Mouse (Mus musculus): Measurements from ENCODE around the gene Rab11fip3. TPM values are rescaled to one million over a fixed set of nuclear protein-coding genes. Genes with fewer than 3 reads are reported as not detected.
"Not testable (repeated sequence)": the region's sequence is repeated elsewhere in the genome, so short reads cannot be mapped to it uniquely, and the experiment has no call there.

Rab11fip3 gene
- total RNA-seq (2021), result 10 to 100 TPM; 30.6 to 30.7 TPM
- long read RNA-seq, experiment 1, full-length matches to known transcripts, result 25 of 37 reads
- long read RNA-seq, experiment 1, partial matches to known transcripts, result 5 of 37 reads
- long read RNA-seq, experiment 1, other reads (novel, unspliced or antisense), result 7 of 37 reads
- long read RNA-seq, experiment 2, full-length matches to known transcripts, result 8 of 14 reads
- long read RNA-seq, experiment 2, partial matches to known transcripts, result 3 of 14 reads
- long read RNA-seq, experiment 2, other reads (novel, unspliced or antisense), result 3 of 14 reads

- peak; percentile 87 to 88 for DNase-seq
Observed at GRCm38 (mm10) chr17:26068831-26069739, at the start of gene Rab11fip3. TSS of gene Rab11fip3 (minus strand) at chr17:26069555.

- DNase-seq, result no peak
Observed at GRCm38 (mm10) chr17:26116503-26117258, 47.3 kb upstream of the Rab11fip3 start.

DNA sequence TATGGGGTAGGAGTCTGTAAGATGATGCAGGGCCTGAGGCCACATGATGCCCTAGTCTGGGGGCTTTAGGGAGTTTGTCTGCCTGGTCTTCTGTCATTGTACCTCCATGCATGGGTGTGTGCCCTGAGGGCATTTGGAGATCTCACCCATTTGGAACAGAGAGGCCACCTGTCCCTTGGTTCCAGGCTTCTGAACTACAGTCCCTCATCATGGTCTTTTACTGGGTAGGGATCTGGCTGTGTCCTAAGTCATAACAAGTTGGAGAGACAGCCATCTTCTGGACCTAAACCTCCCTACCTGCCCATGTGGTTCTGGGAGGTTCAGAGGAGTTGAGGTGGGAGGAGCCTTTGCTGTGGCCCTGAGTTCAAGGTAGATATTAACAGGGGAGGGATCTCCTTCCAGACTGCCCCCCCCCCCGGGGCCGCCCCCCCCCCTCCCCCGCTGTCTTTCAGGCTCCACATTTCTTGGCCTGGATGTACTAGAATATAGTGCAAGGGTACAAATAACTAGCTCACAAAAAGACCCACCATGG, 46.7 kb upstream of the Rab11fip3 start:
- DNase-seq, result no peak

DNA sequence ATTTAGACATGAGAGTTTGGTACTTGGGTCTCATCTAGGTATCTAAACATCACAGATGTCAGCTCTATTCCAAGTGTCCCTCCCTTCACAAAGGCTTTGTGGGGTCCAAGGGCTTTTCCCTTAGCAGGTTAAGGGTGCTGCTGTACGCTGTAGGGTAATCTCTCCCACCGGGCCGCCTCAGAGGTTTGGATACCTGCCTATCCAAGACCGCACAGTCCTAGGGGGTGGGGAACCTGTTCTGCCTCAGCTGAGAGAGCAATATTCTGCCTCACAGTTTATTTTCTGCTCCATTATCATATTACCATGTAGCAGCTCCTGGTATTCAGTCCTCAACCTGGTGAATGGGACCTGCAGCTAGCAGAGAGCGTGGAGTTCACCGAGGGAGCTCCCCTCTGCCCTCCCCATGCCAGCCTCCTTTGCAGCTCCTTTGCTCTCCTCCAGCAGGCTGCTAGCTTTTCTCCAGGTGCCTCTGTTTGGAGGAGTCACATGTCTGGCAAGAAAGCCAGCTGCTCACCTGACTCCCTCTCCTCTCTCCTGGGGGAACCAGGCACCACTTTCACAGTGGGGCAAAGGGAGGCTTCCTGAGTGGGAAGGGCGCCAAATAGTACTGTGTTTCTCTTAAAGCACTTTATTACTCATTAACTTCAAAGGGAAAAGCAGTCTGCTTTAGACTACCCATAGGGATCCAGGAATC, 46.0 kb upstream of the Rab11fip3 start:
- no peak for DNase-seq

DNA sequence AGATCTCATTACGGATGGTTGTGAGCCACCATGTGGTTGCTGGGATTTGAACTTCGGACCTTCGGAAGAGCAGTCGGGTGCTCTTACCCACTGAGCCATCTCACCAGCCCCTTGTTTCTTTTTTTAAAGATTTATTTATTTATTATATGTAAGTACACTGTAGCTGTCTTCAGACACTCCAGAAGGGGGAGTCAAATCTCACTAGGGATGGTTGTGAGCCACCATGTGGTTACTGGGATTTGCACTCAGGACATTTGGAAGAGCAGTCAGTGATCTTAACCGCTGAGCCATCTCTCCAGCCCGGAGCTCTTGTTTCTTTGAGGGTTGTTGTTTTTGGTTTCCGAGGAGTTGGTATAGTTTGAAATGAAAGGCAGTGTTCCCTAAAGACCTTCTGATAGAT, 45.1 kb upstream of the Rab11fip3 start:
- not testable (repeated sequence) for DNase-seq

- no peak for DNase-seq
Observed at GRCm38 (mm10) chr17:26114061-26114460, 44.7 kb upstream of the Rab11fip3 start.

DNA sequence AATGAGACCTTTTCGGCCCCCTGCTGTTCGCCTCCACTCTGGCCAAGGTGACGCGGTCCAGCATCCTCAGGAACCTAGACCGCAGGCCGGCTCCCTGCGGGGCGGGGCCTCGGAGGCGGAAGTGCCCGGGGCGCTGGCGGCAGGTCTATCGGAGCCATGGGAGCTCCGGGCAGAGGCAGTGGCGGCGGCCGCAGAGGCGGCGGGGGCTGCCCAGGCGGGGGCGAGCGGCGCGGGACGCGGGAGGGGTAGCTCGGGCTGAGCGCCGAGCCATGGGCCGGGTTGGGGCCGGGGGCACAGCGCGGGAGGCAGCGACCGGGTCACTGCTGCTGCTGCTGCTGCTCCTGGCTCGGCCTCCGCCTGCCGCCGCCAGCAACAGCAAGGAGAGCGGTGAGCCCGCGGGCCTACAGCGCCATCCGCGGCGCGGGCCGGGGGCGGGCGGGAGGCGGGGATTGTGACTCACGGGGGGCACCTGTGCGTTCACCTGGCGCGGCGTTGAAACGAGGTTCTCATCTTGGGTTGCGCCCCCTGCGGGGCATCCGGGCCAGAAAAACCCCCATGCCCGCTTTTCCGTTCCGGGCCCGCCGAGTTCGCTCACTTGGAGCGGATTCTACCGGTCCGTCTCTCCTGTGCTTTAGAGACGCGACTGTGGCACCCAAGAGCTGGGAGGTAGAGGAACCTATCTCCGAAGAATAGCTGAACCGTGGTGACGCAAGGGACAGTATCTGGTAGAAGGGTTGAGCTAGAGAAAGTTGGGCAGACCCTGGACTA, 44.0 kb upstream of the Rab11fip3 start, which contains the start of gene Tmem8:
TSS of gene Tmem8 (plus strand) at position 119 of the 768 bp plus-strand sequence.
- peak; percentile 58 to 72 for DNase-seq

DNA sequence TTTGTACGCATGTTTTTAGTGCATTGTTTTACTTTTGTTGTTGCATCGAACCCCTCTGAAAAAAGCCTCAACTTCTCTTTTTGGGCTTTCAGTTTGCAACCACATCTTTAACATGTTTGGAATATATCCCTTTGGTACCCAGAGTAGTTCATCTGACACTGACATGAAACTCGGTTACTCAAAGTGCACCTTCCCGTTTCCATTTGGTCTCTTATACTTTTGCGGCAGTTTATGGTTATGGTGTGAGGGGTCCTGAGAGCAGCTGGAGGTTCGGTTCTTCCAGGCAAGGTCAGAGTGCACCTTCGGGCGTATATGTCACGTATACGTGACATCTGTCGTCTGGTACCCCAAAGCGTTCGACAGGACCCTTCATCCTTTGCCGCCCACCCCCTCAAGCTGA, 43.4 kb upstream of the Rab11fip3 start:
- DNase-seq, result no peak

DNA sequence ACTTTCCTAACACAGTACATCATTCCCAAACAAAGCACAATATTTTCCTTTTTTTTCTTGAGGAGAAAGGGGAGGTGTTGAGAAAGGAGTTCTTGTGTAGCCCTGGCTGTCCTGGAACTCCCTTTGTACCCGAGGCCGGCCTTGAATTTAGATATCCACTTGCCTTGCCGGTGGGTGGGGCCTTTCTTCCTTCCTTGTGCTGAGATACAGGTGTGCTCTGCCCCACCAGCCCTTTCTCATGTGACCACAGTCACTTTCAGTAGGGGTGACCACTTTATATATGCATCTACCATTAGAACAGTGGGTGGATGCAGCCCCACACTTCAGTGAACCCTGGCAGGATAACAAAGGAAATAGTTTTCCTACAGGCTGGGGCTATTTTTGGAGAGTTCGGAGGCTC, 42.4 kb upstream of the Rab11fip3 start:
- no peak for DNase-seq

GRCm38 (mm10) chr17:26111024-26111423, 41.7 kb upstream of the Rab11fip3 start:
- DNase-seq, result no peak

GRCm38 (mm10) chr17:26110156-26110555, 40.8 kb upstream of the Rab11fip3 start:
- no peak for DNase-seq

- no peak for DNase-seq
Observed at GRCm38 (mm10) chr17:26105619-26106018, 36.3 kb upstream of the Rab11fip3 start.

DNA sequence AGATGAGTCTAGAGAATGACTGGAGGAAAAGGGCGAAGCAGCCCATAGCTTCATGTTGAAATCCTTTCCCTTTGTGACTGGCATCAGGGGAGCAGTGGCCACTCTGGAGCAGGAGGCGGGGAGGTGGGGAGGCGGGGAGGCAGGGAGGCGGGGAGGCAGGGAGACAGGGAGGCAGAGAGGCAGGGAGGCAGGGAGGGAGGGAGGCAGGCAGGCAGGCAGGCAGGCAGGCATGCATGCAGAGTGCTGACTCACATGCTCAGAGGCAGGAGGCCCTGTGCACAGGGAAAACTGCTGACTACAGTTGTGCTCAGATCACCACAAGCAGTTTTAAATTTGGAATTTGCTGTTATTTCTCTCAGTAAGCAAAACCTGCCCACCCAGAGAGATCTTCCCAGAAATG, 32.1 kb upstream of the Rab11fip3 start:
- DNase-seq, result peak in 1 of 2 experiments; percentile 61

DNA sequence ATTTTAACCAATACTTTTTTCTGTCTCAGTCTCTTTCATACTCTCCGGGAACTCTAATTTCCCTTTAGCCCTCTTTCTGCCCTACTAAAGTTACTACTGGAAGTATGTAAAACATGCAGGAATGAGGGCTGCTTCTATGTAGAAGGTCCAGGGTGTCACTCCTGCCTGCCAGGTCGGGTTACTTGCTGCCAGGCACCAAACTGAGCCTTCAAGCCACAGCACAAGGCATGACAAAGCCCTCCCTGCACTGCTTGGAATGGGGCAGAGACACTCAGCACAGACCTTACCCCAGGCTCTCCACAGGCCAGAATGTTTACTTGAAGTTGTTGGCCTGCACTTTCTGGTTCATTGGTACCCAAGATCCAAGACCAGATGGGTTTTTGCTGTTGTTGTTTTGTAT, 30.8 kb upstream of the Rab11fip3 start:
- DNase-seq, result no peak

DNA sequence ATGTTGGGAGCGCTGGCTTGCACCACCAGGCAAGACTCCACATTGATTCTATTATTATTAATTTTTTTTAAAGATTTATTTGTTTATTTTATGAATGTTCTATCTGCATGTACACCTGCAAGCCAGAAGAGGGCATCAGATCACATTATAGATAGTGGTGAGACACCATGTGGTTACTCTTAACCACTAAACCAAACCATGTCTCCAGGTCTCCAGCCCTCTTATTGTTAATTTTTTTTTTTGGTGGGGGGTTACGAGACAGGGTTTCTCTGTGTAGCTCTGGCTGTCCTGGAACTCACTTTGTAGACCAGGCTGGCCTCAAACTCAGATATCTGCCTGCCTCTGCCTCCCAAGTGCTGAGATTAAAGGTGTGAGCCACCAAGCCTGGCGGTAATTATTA, 30.0 kb upstream of the Rab11fip3 start:
- not testable (repeated sequence) for DNase-seq

DNA sequence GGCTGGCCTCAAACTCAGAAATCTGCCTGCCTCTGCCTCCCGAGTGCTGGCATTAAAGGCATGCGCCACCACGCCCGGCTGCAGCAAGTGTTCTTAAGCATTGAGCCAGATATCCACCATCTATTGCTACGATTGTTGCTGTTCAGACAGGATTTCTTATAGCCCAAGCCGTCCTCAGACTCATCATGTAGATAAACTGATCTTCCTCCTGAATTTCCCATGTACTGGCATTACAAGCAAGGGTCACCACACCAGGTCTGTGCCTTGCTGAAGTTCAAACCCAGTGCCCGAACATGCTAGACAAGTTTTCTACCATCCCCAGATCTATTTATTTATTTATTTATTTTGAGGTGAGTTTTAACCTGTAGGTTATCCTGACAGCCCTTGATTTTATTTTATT, 29.1 kb upstream of the Rab11fip3 start:
- DNase-seq, result no peak

DNA sequence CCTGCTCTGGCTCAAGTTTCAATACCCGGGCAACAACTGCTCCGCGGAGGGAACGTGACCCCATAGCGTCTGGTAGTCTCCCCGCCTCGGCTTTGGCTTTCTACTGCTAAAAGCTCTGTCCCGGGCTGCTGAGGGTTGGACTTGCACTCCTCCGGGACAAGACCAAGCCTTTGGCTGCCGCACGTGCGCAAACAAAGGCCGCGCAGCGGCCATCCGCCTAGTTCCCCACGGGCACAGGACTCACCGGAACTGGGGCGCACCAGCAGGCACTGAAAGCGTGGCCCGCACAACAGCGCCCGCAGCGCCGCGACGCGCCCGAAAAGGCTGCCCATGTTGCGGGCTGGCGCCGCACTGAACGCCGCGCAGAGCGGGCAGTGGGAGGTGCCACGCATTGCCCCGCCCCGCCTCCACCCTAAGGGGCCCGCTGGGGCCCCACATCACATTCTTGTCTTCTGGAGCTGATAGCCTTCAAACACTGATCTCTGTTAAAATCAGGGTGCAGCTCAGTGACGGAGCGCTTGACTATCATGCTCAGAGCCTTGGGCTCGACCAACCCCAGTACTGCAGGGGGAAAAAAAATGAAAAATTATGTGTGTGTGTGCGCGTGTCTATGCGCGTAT, 25.9 kb upstream of the Rab11fip3 start, which contains the start of gene Nme4:
TSS of gene Nme4 (minus strand) at position 482 of the 620 bp plus-strand sequence.
- DNase-seq, result peak; percentile 38 to 69

- no peak for DNase-seq
Observed at GRCm38 (mm10) chr17:26094531-26095110, 25.3 kb upstream of the Rab11fip3 start.

- peak; percentile 92 to 94 for DNase-seq
Observed at GRCm38 (mm10) chr17:26089905-26090632, 20.7 kb upstream of the Rab11fip3 start, which contains the start of gene Decr2. TSS of gene Decr2 (minus strand) at chr17:26090337.
